Mouse (Mus musculus) E14TG2a.4 (cell line): ENCODE data around the gene Akap13.

Experiments
- H3K27me3 ChIP-seq: 2 replicates; pipeline ENCODE4 v1.6.1; 2014; ENCODE audit warnings: low read length, control low read depth; ENCODE audit not compliant: insufficient read depth
- H3K36me3 ChIP-seq: 2 replicates; pipeline ENCODE4 v1.6.1; 2014; ENCODE audit warnings: low read length, control low read depth; ENCODE audit not compliant: insufficient read depth
- H3K4me1 ChIP-seq: replicated peaks from 2 replicates; pipeline ENCODE4 v1.6.1; 2014; ENCODE audit warnings: low read depth, low read length, control low read depth
- H3K4me3 ChIP-seq: replicated peaks from 2 replicates; pipeline ENCODE4 v1.5.1; 2014; ENCODE audit warnings: mild to moderate bottlenecking, low read length
- H3K9me3 ChIP-seq: 2 replicates; pipeline ENCODE4 v1.6.1; 2014; ENCODE audit warnings: low read length, control low read depth
- CTCF ChIP-seq: conservative IDR thresholded peaks from 2 replicates; pipeline ENCODE4 v1.5.1; 2014; ENCODE audit warnings: low read length
- NANOG ChIP-seq: IDR thresholded peaks from 2 replicates; pipeline ENCODE4 v1.6.1; 2014; ENCODE audit warnings: borderline replicate concordance, low read length, mixed read lengths
- POU5F1 ChIP-seq: IDR thresholded peaks from 2 replicates; pipeline ENCODE4 v1.6.1; 2014; ENCODE audit warnings: low read length, borderline replicate concordance

Gene Akap13

DNA sequence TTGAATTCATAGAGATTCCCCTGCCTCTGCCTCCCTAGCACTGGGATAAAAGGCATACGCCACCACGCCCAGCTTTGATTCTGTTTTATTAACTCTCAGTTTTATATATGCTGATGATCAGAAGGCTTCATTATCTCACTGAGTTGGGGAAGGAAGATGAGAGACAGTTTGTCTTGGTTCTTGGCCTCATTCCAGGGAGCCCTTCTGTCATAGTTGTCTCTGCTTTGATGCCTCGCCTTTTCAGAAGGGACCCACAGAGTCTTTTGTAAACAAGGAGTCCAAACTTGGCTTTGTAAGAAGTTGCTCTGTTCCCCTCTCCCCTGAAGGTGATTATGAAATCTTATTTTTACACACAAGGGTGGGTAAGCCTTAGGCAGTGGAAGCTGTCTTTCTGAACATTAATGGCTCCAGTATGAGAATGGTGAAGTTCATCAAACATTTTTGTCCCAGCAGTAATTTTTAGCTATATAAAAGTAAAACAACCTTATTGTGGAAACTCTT, 40.7 kb downstream of the Akap13 start:
- H3K4me1 ChIP-seq = no peaks in the 10 kb centered on the region
- no peaks in the 10 kb centered on the region for H3K9me3 ChIP-seq
- TF ChIP-seq CTCF (no peak), NANOG (no peak), POU5F1 (no peak)
- H3K36me3 ChIP-seq = no peaks in the 10 kb centered on the region
- H3K4me3 ChIP-seq = no peak overlapping the region
- no peaks in the 10 kb centered on the region for H3K27me3 ChIP-seq

DNA sequence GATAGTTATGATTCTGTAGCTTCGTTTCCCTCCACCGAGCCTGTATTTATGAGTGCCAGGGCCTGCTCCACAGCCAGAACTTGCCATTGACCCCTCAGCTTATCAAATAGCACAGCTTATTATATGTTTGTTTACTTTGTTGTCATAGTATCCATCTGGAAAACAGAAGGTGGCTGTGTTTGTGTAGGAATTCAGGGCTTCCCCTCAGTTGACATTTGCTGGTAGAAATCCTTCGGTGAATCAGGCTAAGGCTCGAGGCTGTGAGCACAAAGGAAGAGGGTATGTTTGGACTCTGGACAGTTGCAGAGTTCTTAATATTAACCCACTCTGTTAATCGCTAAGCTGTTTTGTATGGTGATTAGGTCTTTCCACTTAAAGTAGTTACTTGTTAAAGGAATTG, 43.3 kb downstream of the Akap13 start:
- TF ChIP-seq CTCF (no peak), NANOG (no peak)
- H3K4me1 ChIP-seq = no peaks in the 10 kb centered on the region
- no peaks in the 10 kb centered on the region for H3K36me3 ChIP-seq

GRCm38 (mm10) chr7:75499271-75499670, 43.9 kb downstream of the Akap13 start:
- H3K36me3 ChIP-seq = no peaks in the 10 kb centered on the region
- no peaks in the 10 kb centered on the region for H3K9me3 ChIP-seq
- H3K4me1 ChIP-seq = no peaks in the 10 kb centered on the region
- no peaks in the 10 kb centered on the region for H3K27me3 ChIP-seq
- H3K4me3 ChIP-seq = no peak overlapping the region
- no peak for TF ChIP-seq NANOG
- TF ChIP-seq POU5F1 = no peak
- no peak for TF ChIP-seq CTCF

More for the DNA sequence above, 43.3 kb downstream of the Akap13 start:
- Histone ChIP-seq H3K4me3 (no peak overlapping the region), H3K9me3 (no peaks in the 10 kb centered on the region), H3K27me3 (no peaks in the 10 kb centered on the region)

GRCm38 (mm10) chr7:75500164-75500563, 44.8 kb downstream of the Akap13 start:
- Histone ChIP-seq H3K4me1 (no peaks in the 10 kb centered on the region), H3K9me3 (no peaks in the 10 kb centered on the region), H3K36me3 (no peaks in the 10 kb centered on the region), H3K27me3 (no peaks in the 10 kb centered on the region), H3K4me3 (no peak overlapping the region)
- TF ChIP-seq NANOG (no peak), POU5F1 (no peak), CTCF (no peak)

- no peak for TF ChIP-seq CTCF
- TF ChIP-seq NANOG = no peak
- no peak for TF ChIP-seq POU5F1
- no peak overlapping the region for H3K4me3 ChIP-seq
- H3K36me3 ChIP-seq = no peaks in the 10 kb centered on the region
- H3K27me3 ChIP-seq = no peaks in the 10 kb centered on the region
- no peaks in the 10 kb centered on the region for H3K4me1 ChIP-seq
- H3K9me3 ChIP-seq = no peaks in the 10 kb centered on the region
These were observed 45.5 kb downstream of the Akap13 start for GRCm38 (mm10) chr7:75500793-75501192.

DNA sequence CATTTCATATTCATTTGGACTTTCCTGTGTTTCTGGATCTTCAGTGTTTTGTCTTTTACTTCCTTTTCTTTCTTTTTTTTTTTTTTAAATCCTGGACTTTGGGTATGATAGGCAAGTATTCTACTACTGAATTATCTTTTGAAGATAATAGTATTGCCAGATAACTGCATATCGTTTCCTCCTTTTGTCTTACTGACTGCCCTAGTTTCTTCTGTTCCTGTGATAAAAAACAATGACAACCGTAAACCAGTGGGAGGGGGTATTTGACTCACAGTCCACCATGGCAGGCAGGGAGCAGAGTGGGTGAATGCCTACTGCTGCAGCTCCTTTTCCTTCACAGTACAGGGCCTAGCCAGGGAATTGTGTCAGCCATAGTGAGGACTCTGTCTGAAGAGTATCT, 49.2 kb downstream of the Akap13 start:
- H3K4me3 ChIP-seq = no peak overlapping the region
- H3K4me1 ChIP-seq = no peaks in the 10 kb centered on the region
- TF ChIP-seq CTCF (no peak), NANOG (no peak), POU5F1 (no peak)
- H3K27me3 ChIP-seq = no peaks in the 10 kb centered on the region
- no peaks in the 10 kb centered on the region for H3K36me3 ChIP-seq
- no peaks in the 10 kb centered on the region for H3K9me3 ChIP-seq

DNA sequence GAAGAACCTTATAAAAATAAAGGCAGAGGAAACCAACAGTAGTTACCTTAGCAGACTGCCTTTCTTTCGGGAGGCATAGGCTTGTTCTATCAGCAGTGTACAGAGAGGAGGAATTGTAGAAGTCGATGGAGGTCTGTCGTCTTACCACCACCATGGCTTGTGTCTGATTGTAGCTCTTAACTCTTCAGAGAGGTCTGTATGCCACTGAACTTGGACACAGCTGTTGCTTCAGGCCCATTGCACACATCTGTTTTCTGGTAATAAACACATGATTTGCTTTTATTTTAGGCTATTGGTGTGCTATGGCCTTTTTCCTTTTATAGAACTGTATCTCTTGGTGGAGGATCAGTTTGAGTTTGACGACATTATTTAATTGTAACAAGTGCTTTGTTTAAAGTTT, 51.3 kb downstream of the Akap13 start:
- TF ChIP-seq CTCF = no peak
- no peak for TF ChIP-seq NANOG
- no peak for TF ChIP-seq POU5F1
- Histone ChIP-seq H3K27me3 (no peaks in the 10 kb centered on the region), H3K9me3 (no peaks in the 10 kb centered on the region), H3K4me1 (no peaks in the 10 kb centered on the region), H3K4me3 (no peak overlapping the region), H3K36me3 (no peaks in the 10 kb centered on the region)

DNA sequence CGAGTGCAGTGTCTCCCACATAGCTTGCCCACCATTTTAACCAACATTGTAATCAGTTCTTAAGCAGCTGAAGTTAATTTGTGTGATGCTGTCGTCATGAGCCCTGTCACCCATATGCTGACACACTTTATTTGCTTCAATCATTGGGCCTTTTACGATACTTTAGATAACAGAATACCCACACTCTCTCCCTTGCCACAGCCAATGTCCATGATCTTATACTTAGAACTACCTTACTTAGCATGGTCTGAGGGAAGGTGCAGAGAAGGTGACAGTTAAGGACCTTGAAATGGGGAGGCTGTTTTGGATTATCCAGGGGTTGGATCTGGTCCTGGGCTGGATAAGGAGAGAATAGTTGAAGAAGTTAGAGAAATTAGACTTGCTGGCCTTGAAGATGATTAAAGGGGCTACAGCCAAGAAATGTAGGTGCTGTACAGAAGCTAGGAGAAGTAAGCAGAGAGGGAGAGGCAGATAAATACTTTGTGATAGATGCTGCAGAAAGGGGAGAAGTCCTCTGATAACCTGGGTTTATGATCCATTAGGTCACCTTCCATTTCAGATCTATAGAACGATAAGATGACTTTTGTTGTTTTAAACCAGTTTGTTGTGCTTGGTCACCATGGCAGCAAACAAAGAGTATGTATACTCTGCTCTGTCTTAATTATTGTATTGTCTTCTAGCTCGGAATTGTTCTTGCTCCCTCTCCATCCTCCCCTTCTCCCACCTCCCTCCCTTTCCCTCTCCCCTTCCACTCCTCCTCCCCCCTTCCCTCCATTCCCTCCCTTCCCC, 53.9 kb downstream of the Akap13 start:
- no peaks in the 10 kb centered on the region for H3K4me1 ChIP-seq
- TF ChIP-seq POU5F1 (no peak), NANOG (no peak), CTCF (no peak)
- H3K36me3 ChIP-seq = no peaks in the 10 kb centered on the region
- H3K4me3 ChIP-seq = no peak overlapping the region
- no peaks in the 10 kb centered on the region for H3K27me3 ChIP-seq
- no peaks in the 10 kb centered on the region for H3K9me3 ChIP-seq

GRCm38 (mm10) chr7:75515472-75515871, 60.1 kb downstream of the Akap13 start:
- Histone ChIP-seq H3K4me3 (no peak overlapping the region), H3K36me3 (no peaks in the 10 kb centered on the region), H3K27me3 (no peaks in the 10 kb centered on the region), H3K9me3 (no peaks in the 10 kb centered on the region), H3K4me1 (peaks cover 1% of the 10 kb centered on the region)
- TF ChIP-seq CTCF (no peak), NANOG (no peak)
